Mouse (Mus musculus): ENCODE results near the gene Specc1.

DNA sequence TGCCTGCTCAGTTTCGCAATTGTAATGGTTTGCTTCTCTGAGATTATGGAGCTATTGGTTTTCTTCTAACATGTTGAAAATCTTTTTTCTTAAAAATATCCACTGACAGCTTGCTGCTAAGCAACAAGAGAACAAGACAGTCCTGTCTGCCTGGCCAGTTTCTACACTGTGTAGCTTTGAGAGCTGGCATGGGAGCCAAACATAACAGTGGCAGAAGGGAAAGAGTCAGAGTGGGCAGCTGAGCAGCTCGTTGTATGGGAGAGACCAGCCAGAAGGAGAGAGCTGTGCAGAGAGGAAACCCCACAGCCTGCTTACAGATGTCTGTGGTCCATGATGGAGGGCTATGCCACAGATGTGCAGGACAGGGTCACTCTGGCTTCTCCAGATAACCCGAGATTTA lies 235.5 kb downstream of the Specc1 start:
- TF ChIP-seq USF1 (IDR thresholded peaks at IDR 0.05; ENCODE audit: low read depth, low read length) (no peak), CTCF (conservative IDR thresholded peaks at IDR 0.05 in 1 of 2, IDR thresholded peaks at IDR 0.05 in 1 of 2; ENCODE audit: low read depth in 2 of 2, low read length in 2 of 2) (no peak), POLR2A (IDR thresholded peaks at IDR 0.05; ENCODE audit: low read depth, low read length) (no peak), MAZ (IDR thresholded peaks at IDR 0.05; ENCODE audit: low read depth, low read length) (no peak), EP300 (IDR thresholded peaks at IDR 0.05; ENCODE audit: low read length) (no peak), CHD2 (IDR thresholded peaks at IDR 0.05; ENCODE audit: low read length) (no peak), CHD1 (IDR thresholded peaks at IDR 0.05; ENCODE audit: low read depth, low read length) (no peak), ELF1 (IDR thresholded peaks at IDR 0.05; ENCODE audit: low read depth, low read length) (no peak), USF2 (conservative IDR thresholded peaks at IDR 0.05; ENCODE audit: low read depth, low read length) (no peak), TCF12 (IDR thresholded peaks at IDR 0.05; ENCODE audit: low read depth, low read length) (no peak), GABPA (IDR thresholded peaks at IDR 0.05; ENCODE audit: insufficient replicate concordance, low read depth, low read length) (no peak), ZNF384 (IDR thresholded peaks at IDR 0.05; ENCODE audit: low read depth, low read length) (no peak), MXI1 (IDR thresholded peaks at IDR 0.05; ENCODE audit: low read depth, low read length) (no peak), ZKSCAN1 (IDR thresholded peaks at IDR 0.05; ENCODE audit: borderline replicate concordance, low read depth, low read length) (no peak)

All from CH12.LX (cell line).